Mouse (Mus musculus): ENCODE data around the gene Slfn14. TPM values are rescaled to one million over a fixed set of nuclear protein-coding genes. Genes with fewer than 3 reads are reported as not detected.
A peak's percentile ranks its signal among the peaks of the same experiment; 100 is the strongest.
"Not testable (repeated sequence)": the region's sequence is repeated elsewhere in the genome, so short reads cannot be mapped to it uniquely, and the experiment has no call there.

Slfn14 gene
- total RNA-seq, 2 experiments from 2014 or later = not detected

- no peak for DNase-seq
These were observed 4.4 kb downstream of the Slfn14 start for GRCm38 (mm10) chr11:83282084-83282483.

GRCm38 (mm10) chr11:83279691-83280090 is 6.8 kb downstream of the Slfn14 start:
- no peak for DNase-seq

DNA sequence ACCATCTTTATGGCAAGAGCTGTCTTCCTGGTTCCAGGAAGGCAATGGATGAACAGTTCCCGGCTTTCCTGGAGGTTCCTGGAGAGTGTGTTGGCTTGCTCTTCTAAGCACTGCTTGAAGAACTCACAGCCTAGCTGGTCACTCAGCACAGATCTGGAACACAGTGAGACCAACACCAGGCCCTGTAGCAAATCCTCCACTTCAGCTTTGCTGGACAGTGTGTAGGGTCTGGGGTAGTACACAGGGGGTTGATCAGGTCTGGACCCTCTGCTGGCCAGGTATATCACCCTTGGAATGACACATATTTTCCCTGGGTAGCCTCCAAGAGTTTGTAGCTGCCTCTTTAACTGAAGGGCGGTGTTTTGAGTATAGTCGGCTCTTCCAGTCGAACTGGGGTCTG is 7.5 kb downstream of the Slfn14 start:
- DNase-seq = no peak

GRCm38 (mm10) chr11:83276251-83276650 is 10.3 kb downstream of the Slfn14 start:
- DNase-seq = no peak

DNA sequence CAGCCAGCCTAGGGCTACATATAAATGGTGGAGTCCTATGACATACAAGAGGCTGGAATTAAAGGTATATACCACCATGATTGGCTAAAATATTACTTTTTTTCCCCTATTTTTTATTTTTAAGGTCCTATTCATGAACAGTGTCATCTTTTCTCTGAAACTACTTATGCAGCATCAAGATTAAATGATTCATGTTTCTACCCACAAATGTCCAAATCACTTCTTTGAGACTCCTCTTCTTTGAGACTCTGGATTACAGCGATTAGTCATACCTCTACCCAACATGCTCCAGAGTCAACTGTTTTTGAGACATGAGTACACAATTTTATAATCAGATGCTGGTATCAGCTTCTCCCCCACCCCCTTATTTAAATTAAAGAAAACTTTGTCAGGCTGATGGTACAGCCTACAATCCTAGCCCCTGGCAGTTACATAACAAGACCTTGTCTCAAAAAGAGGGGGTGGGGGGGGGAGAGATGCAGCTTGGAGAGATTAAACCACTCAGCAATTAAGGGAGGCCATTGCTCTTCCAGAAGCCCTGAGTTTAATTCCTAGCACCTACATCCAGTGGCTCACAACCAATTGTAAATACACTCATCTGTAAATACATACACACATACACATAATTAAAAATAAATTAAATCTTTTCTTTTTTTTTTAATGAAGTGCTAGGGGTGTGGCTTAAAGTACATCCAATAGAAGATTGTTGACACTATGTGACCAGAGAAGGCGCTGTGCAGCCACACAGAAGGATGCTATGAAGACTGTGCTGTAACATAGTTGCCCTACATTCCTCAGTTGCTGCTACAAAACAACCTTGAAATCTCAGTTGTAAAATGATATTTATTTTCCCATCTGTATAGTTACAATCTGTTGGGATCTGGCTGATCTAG is 14.3 kb downstream of the Slfn14 start:
- no peak for DNase-seq

DNA sequence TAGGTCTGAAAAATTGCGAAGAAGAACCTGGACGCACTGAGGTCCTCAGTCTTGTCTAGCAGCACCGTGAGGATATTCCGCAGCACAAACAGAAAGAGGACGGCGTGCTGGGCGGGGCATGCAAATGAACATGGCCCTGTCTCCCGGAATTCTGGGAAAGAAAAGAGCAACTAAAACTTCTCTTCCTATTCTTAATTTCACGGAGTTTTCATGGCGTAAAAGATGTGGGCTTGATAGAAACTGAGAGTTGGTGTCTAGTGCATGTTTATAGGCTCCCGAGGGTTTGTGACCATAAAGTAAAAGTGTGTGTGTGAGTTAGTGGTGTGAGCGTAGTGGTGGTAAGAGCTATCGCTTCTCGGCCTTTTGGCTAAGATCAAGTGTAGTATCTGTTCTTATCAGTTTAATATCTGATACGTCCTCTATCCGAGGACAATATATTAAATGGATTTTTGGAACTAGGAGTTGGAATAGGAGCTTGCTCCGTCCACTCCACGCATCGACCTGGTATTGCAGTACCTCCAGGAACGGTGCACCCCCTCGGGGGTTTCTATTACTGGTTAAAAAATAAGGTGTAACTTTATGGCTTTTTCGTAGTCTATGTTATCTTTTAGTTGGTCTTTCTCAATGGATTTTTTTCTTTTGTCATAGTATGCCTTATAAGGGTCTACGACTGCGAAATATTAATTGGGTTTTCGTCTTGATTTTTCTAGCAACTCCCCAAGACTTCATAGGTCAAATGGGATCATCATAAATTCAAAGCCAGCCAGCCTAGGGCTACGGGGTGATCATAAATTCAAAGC is 15.2 kb downstream of the Slfn14 start:
- peak; percentile 66 for DNase-seq

GRCm38 (mm10) chr11:83270842-83271150 is 15.7 kb downstream of the Slfn14 start:
- no peak for DNase-seq

DNA sequence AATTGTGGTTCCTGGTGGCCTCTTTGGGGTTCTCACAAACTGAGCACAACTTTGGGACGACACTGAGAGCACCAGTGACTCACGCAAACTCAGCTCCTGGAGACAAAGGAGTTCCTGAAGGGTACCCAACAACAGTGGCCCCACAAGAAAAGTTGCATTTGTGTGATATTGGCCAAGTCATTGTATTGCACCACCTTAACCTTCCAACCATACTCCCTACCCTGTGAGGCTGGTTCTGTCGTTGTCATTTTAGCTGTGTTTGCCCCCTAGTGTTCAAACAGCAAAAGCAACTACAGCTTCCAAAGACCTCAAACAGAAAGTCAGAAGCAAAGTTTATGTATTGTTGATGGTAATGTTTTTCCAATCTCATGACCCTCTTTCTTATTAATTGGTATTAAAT is 23.4 kb downstream of the Slfn14 start:
- no peak for DNase-seq

GRCm38 (mm10) chr11:83262673-83263072 is 23.9 kb downstream of the Slfn14 start:
- DNase-seq = no peak

DNA sequence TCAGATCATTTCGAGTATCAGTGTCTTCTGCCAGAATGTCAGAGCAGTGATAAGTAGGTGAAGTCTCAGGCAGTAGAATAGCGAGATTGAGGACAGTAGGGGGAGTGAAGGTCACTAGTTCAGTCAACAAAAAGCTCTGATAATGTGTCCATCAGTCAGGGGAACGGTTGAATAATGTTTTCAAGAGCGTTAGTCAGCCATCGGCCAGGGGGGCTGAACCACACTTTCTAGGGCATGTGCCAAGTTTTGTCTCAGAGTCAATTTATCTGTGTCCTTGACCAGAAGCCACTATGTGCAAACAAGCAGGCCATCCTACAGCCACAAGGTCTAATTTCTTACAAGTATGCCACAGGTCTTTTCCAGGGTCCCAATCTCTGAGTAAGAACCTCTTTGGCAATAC is 29.3 kb downstream of the Slfn14 start:
- not testable (repeated sequence) for DNase-seq

DNA sequence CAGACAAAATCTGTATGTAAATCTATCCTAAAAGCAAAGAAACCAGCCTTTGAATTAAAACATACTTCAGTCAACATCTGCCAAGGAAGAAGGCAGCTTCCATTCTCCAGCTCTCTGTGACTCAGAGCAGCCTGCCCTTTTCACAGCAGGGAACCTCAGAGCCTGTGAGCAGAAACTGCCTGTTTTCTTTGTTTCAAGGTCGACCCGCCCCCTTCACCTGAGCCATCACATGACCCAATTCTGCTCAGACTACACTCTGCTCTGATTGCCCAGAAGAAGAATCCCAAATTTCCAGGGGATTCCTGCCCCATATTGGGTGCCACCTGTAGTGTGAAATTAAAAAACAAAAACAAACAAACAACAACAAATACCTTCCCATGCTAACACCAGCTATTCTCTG is 46.7 kb downstream of the Slfn14 start:
- no peak for DNase-seq

DNA sequence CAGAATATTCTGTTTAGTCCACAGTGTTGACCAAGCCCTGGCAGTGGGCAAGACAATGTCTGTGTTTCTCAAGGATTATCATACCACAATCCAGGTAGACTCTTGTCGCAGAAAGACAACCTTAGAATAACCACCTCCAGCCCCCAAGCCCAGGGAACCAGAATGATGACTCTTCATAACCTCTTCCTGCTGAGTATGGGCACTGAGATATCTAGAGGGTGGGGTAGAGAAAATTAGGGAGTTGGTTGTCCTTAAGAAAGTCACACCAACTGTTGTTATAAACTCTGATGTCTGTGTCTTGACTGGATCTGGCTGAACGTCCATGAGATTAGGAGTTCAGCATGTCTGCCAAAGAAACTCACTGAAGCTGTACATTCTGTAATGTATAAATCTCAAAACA is 48.1 kb downstream of the Slfn14 start:
- DNase-seq = no peak

- DNase-seq = not testable (repeated sequence)
These were observed 49.1 kb downstream of the Slfn14 start for GRCm38 (mm10) chr11:83237390-83237789.

DNA sequence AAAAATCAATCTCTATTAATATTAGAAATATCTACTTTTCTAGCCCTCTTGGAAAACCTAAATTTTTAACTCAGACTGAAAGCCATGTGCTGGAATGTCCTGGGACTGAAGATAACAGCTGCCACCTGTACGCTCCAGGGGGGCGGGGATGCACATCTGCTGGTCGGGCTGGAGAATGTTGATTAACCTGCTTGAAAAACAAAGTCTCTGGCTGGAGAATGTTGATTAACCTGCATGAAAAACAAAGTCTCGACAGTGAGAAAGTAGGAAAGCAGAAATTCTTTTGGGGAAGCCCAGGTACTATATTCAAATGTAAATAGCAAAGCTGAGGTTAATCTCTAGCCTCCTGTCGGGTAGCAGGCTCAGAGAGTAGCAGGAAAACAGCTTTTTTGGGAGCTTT is 52.9 kb downstream of the Slfn14 start:
- DNase-seq = not testable (repeated sequence)

DNA sequence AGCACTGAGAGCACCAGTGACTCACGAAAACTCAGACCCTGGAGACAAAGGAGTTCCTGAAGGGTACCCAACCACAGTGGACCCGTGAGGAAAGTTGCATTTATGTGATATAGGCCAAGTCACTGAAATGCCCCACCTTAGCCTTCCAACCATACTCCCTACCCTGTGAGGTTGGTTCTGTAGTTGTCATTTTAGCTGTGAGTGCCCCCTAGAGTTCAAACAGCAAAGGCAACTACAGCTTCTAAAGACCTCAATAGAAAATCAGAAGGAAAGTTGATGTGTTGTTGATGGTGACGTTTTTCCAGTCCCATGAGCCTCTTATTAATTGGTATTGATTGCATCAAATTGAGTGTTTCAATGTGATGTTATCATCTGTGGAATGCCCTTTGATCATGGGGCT is 55.6 kb downstream of the Slfn14 start:
- DNase-seq = no peak

GRCm38 (mm10) chr11:83227926-83228723 is 58.4 kb downstream of the Slfn14 start:
- no peak for DNase-seq

- no peak for DNase-seq
These were observed 61.1 kb downstream of the Slfn14 start for GRCm38 (mm10) chr11:83225371-83225960.

Other genes starting within 250 kb of the Slfn14 start
- gene Slfn2, start 221.6 kb downstream of the Slfn14 start, total RNA-seq (2021) = 1 to 10 TPM in 1 of 2 experiments, under 1 TPM in 1; 0.69 to 1.9 TPM
- gene Slfn1, start 169.9 kb downstream of the Slfn14 start, total RNA-seq (2021) = not detected
- under 1 TPM in 1 of 2 experiments, not detected in 1; 0.08 TPM for gene Slfn4, start 111.5 kb downstream of the Slfn14 start, total RNA-seq (2021)
- 1 to 10 TPM; 1.2 to 1.3 TPM for gene Slfn3, start 95.4 kb downstream of the Slfn14 start, total RNA-seq (2021)
- gene Ap2b1, start 12.3 kb upstream of the Slfn14 start, total RNA-seq (2021) = 10 to 100 TPM; 30.1 to 32.3 TPM
- 10 to 100 TPM in 1 of 2 experiments, 1 to 10 TPM in 1; 9.0 to 11.9 TPM for gene Pex12, start 15.9 kb upstream of the Slfn14 start, total RNA-seq (2021)
- under 1 TPM; 0.32 to 0.59 TPM for gene Rasl10b, start 122.4 kb upstream of the Slfn14 start, total RNA-seq (2021)
- gene Gas2l2, start 142.7 kb upstream of the Slfn14 start, total RNA-seq (2021) = not detected
- not detected for gene 1700020L24Rik, start 151.0 kb upstream of the Slfn14 start, total RNA-seq (2021)
- gene Mmp28, start 176.3 kb upstream of the Slfn14 start, total RNA-seq (2021) = 1 to 10 TPM; 2.5 to 4.5 TPM
- gene Taf15, start 186.4 kb upstream of the Slfn14 start, total RNA-seq (2021) = 10 to 100 TPM; 20.2 to 24.3 TPM
- not detected for gene Heatr9, start 235.4 kb upstream of the Slfn14 start, total RNA-seq (2021)
- not detected for gene Ccl5, start 243.8 kb upstream of the Slfn14 start, total RNA-seq (2021)